Mouse (Mus musculus) lung, adult 18-20 months (tissue): ENCODE data around the gene Stt3b.

Experiments
- DNase-seq, 2 experiments: peaks; one replicate each; pipeline ENCODE4 v3.0.0; 2022; ENCODE audit warnings: mixed read lengths in 2 of 2

Gene Stt3b

DNA sequence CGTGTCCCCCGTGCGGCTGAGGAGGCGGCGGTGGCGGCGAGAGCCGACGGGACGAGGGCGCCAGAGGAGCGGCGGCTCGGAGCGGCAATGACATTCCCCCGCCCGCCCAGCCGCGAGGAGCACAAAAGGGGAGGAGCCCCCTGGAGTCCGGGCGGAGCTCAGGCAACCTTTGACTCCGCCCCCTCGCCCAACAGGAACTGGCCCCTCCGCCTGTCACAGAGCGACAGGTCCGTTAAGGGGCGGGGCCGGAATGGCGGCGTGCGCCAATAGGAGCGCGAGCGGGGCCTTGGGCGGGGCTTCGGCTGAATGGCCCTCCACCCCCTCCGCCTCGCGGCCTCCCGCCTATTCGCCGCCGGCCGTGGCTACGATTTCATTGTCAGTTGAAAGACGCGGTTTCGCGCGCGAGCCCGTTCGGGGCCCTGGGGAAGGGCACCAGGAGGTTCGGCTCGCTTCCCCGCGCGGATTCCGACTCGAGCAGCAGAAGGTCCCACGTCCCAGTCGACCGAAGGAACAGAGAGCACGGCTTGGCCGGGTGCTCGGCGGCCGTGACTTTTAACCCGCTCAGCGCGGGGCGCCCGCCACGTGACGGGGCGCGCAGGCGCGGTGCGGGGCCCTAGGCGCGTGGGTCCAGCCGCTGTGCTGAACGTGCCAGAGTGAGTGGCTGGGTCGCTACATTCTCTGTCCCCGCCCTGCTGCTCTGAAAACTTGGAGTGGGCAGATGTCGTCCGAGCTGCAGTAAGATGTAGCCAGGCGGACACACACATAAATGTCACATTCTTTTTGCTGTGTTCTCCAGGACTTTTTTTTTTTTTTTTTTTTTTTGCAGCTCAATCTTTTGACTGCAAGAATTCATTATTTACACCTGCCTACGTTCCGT, at the start of gene Stt3b:
Stt3b (minus strand) TSS at position 76 of the 877 bp plus-strand sequence.
- peak; percentile 100 for DNase-seq

DNA sequence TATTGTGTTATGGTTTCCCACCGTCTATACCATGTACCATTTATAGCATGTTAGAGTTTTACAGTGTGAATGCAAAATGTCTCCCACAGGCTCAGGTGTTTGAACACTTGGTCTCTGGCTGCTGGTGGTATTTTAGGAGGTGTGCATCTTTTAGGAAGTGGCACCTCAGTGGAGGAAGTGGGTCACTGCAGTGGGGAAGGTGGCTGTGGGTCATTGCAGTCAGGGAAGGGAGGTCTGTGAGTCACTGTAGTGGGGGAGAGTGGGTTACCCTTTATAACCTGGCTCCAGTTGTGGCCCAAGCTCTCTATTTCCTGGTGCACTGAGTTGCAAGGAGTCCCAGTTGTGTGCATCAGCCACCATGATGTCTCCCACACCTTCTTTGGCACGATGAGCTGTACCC, 48.2 kb upstream of the Stt3b start:
- DNase-seq = no peak

DNA sequence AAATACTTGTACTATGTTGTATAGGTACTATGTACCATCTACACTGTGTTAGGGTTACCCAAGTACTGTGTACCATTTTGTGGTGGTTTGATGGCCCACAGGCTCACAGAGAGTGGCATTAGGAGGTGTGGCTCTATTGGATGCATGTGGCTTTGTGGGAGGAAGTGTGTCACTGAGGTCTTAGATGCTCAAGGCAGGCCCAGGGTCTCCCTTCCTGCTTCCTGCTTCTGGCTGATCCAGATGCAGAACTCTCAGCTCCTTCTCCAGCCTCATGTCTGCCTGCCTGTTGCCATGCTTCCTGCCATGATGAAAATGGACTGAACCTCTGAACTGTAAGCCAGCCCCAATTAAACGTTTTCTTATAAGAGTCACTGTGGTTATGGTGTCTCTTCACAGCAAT, 47.8 kb upstream of the Stt3b start:
- DNase-seq = no peak

DNA sequence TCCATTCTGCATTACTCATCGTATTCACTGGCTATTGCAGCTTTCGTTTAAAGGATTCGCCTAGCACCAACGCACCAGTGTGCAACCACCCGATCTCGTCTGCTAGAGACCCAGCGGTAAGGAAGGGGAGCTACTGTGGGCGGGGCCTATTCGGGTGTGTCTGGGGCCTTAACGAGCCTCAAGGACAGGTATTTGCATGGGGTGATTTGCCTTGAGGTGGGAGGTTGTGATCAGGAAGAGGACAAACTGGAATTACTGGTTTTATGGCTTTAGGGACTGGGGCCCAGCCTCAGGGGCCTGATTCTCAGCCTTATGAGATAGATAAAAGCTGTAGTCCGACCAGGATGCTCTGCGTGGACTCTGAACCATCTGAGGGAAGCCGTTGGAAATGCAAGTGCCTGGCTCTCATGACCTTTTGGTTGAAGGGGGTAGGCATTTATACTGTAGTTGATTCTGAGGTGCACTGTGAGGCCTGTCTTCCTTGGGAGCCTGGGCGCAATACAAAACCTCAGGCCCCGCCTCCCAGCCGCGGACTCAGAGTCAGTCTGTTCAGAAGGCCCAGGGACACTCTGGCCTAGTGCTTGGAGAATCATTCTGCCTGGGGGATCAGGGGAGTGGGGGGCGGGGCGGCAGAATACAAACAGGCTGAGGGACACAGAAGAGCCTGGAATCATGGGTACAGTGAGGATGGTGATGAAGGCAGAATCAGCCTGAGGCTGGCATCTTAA, 46.7 kb upstream of the Stt3b start:
- DNase-seq = peak; percentile 48 to 67

DNA sequence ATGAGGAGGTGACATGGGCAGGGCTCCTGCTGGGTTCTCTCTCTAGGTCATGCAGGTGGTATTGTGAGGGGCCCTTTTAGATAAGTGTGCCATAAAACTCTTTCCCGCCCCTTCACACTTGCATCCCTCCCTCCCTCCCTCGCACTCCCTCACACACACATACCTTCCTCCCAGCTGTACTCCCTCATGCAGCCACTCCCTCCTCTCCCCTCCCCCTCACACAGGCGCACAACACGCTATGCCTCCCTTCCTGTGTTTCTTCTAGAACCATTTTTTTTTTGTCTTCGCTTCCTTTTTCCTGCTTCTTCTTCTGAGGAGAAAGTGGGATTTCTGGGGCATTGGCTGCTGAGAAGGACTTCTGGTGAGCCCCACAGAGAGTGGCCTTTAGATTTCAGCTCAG, 45.8 kb upstream of the Stt3b start:
- DNase-seq = peak in 1 of 2 experiments; percentile 23

DNA sequence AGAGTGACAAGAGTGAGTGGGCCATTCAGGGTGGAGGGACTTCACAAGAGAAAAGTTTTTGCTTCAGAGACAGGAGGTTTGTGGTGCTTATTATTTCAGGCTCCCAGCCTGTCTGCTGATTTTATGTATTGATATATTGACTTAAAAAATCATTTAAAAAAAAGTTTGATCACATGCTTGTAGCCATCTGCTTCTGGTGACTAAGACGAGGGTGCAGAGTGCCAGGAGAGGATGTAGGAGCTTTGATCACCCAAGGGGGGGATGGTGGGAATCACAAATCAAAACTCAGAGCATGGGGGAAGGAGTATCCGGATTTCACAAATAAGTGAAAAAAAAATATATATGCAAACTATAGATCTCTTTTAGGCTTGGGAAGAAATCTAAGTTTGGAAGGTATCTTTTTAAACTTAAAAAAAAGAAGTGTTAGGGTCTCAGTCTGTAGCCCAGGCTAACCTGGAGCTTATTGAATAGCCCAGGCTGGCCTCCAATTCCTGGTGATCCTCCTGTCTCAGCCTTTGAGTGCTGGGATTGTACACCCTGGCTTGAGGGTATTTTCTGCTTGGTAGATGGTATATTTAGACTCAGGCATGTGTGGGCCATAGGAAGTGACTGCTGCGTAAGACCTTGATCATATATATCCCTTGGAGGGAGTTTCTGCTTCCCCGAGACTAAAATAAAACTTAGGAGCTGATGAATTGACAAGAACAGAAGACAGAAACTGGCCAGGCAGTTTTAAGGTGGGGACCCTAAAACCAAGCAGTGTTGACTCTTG, 39.7 kb upstream of the Stt3b start:
- no peak for DNase-seq

DNA sequence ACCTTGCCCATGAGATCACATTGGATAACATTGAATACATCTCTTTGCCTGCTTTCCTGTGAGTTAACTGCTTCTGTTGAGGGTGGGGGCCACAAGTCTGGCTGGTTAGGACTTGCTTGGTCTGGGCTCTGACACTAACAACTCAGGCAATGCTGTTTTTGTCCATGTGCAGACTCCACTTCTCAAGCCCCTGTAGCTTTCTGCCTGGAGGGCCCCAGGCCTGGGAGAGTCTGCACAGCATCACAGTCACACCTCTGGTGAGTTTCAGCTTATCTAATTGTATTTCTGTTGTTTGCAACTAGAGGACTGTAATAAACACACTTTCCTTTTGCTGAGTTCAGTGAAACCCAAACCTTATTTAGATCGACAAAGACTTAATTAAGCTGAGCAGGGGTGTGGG, 38.9 kb upstream of the Stt3b start:
- DNase-seq = no peak

DNA sequence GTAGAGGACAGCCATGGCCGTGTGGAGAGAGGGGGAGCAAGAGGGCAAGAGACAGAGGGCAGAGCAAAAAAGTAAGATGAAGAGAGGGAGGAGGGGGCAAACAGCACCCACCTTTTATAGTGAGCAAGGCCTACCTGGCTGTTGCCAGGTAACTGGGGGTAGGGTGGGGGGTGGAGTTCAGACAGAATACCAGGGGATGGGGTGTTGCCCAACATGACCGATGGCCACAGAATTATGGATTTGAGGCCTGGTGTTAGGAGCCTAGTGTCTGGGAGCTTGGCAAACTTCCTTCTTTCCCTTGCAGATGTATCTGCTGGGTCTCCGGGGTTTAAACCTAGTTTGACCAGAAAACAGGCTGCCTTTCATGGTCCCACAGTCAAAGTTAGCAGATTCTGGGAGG, 34.7 kb upstream of the Stt3b start:
- no peak for DNase-seq

DNA sequence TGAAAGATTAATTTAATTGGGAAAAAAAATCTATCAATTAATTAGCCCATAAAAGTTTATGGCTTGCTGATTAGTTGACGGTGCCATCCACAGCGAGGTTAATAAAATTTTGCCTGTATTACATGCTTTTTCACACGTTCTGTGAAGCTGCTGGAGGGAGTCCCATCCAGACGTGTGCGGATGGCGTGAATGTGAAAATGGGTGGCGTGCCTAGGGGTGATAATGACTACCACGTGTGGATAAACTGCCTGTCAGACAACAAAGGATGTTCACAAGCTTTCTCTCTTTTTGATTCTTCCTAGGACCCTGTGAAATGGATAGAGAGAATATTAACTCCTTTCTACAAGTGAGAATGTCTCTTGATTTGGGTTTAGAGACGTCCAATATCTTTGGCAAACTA, 31.4 kb upstream of the Stt3b start:
- no peak for DNase-seq

DNA sequence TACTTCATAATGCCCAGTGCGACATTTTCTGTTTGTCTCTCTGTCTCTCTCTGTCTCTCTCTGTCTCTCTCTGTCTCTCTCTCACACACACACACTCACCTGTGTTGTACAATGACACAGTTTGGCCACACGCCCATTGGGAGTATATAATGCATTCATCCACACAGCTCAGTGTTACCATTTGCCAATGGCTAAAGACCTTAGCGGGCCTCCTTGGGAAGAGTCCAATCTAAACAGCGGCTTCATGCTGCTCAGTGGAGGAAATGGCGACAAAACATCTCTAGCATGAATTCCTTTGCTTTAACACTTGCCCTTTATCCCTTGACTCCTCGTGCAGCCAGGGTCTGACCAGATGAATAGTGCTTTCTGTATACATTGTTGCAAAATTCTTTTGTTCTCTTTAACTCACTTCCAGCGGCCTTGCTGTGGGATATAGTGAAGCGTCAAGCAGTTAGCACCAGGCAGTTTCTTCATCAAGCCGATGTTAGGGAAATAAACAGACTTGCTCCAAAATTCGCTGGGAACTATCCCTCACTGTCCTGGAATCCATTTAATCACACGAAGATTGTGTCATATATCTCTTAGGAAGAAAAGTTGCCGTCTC, 30.1 kb upstream of the Stt3b start:
- no peak for DNase-seq

DNA sequence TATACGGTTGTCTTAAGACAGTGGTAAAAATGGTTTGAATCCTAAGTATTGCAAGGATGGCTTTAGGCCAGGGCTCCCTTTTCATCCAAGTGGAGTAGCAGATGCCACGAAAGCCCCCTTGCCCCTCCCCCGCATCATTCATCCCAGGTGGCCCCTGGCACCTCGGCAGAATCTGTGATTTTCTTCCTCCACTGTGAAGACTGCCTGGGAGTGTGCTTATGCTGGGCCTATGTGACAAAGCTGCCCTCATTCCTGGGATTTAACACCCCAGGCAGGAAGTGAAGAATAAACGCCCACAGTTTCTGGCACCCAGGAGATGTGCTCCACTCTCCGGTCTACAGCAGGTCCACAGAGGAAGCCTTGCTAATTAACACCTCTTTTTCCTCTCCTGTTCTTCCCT, 28.6 kb upstream of the Stt3b start:
- DNase-seq = no peak

DNA sequence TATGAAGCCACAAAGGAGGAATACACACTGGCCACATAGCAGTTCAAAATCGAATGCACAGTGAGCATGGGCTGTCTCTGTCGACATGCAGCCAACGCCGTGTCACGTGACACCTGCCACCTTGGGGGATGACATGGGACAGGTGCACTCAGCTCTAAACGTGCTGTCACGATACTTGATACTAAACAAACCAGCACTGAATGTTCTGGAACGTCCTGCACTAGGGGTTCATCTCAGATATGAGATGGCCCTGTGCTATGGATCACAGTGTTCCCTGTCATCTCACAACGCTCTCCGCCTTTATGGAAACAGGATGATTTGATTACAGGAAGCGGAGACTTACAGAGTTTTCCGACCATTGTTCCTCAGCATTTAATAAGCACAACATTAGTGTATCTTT, 22.8 kb upstream of the Stt3b start:
- peak; percentile 27 to 67 for DNase-seq

DNA sequence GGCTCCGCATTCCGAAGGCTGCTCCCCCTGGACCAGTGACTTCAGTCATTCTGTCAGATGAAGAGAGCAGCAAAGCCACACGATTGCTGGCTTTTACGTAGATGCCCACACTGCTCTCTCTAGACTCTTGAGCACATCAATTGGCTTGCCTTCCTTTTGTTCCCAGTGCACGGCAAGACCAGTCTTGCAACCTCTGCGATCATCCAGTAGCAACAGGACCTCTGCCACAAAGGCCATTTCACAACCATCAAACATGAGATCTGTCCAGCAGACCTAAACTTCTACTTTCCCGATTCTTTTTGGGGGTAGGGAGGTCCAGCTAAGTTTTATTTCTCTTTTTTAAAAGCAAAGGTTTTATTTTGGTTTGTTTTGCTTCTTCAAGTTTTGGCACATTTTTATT, 22.1 kb upstream of the Stt3b start:
- no peak for DNase-seq

DNA sequence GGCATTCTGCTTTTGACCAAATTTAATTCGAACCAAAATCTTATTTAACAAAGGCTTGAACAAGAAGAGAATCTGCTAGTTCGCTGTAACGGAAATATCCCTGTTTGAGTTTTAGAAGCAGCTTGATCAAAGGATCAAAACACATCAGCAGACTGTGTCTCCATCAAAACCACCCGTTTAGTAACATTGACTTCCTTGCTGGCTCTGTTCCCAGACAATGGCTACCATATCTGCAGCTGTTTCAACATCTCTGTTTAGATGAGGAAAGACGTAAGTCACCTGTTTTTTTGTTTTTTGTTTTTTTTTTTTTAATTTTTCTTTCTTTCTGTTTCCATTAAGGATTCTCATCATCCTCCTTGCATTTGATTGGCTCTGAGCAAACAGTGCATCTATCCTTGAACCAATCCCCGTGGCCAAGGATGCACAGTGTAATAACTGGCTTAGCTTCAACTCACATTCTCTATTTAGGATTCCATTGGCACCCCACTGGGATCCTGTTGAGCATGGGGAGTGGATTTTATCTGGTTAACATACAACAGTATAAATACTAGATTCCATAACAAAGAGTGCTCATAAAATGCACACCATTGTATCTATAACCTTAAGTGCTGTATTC, 20.7 kb upstream of the Stt3b start:
- peak; percentile 50 to 82 for DNase-seq

DNA sequence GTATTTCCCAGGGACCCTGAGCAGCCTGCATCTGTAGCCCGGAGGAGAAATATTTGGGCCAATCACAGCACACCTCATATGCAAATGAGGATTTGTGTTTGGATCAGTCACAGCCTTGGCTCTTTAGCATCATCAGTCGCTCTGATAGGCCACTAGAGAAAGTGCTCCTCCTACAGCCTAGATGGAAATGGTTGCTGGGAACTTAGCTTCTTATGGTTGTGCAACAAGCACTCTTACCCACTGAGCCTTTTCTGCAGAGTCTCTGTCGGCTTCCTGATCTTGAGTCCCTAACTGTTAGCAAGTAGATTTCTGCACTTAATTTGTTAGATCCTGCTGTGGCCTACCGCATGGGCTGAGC, 16.3 kb upstream of the Stt3b start:
- no peak for DNase-seq

DNA sequence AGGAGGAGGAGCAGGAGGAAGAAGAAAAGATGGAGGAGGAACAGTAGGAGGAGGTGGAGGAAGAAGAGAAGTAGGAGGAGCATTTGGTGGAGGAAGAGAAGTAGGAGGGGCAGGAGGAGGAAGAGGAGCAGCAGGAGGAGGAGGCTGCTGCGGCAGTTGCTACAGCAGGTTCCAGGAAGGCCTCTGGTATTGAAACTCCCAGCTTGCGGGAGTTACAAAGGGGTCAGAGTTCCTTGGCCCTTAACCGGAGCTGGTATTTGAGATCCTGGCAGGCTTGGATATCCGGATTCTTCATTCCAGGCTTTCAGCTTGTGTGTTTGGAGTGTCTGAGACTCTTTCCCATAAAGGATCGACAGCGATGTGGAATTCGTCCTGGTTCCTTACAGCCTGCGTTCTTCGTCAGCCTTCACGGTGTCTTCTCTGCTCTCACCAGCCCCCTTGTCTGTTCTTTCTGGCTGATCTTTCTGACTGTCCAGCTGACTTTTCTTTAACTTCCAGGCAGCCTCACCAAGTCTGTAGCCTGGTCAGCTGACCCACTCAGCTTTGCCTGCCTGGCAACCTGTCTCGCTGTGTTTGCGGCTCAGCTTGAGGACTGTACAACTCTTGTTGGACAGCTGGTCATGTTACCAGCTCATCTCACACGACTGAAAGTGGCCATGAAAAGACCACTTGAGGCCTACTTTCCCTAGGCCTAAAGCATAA, 15.8 kb upstream of the Stt3b start:
- DNase-seq = peak; percentile 38 to 53

DNA sequence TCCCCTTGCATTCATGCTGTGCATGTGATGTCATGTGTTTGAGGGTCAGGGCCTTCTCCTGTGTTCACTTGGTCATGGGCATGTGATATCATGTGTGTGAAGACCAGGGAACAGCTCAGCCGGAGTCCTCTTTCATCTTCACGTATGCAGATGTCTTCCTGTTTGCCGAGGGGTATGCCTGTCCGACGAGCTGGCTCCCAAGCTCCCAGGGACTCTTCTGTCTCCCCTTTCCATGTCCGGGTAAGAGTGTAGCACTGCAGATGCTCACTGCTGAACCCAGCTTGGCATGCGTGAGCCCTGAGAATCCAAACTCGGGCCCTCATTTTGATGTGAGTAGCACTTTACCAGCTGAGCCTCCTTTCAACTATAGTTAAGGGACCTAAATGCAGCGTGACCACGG, 13.4 kb upstream of the Stt3b start:
- DNase-seq = no peak

DNA sequence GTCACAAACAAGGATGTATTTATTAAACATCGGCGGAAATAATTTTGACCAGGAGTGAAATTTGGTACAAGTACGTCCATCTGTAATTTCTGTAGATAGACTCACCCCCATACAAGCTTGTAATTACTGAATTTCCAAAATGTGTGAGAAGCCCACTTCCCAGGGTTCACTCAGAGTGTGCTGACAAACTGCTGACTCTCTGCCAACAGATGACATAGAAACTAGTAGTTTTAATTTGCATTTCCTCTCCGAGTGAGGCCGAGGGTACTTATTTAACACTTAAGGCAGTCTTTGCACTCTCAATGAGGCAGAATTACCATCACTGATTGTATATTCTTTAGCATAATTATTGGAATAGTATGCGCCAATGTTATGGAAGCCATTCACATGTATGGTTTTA, 12.2 kb upstream of the Stt3b start:
- DNase-seq = no peak

DNA sequence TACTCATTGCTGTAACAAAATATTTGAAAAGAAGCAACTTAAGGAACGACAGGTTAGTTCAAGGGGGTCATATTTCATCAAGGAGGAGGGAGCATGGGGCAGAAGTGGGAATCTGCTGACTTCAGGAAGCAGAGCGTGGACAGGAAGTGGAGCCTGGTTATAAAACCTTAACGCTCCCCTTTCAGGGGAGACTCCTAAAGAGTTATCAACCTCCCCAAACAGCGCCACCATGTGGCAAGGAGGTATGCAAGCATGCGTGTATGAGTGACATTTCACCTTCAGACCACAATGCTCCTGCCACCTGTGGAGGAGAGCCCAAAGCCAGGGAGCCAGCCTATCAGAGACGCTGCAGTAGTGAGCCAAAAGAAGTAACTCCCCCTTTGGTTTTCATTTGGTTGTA, 10.8 kb upstream of the Stt3b start:
- no peak for DNase-seq

DNA sequence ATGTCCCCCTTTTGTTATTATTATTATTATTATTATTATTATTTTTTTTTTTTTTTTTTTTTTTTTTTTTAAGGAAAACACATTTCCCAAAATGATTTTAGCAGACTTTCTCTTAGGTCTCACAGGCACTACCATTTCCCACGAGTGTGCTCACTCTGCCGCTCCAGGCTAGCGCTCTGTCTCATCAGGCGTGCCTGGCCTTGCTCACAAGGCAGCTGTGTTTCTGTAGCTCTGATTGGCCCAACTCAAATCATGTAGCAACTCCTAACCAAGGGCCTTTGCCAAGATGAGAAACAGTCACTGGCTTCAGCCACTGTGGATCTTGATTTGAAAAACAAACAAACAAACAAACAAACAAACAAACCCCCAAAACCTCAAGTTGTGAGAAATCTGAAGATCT, 9.9 kb upstream of the Stt3b start:
- no peak for DNase-seq

DNA sequence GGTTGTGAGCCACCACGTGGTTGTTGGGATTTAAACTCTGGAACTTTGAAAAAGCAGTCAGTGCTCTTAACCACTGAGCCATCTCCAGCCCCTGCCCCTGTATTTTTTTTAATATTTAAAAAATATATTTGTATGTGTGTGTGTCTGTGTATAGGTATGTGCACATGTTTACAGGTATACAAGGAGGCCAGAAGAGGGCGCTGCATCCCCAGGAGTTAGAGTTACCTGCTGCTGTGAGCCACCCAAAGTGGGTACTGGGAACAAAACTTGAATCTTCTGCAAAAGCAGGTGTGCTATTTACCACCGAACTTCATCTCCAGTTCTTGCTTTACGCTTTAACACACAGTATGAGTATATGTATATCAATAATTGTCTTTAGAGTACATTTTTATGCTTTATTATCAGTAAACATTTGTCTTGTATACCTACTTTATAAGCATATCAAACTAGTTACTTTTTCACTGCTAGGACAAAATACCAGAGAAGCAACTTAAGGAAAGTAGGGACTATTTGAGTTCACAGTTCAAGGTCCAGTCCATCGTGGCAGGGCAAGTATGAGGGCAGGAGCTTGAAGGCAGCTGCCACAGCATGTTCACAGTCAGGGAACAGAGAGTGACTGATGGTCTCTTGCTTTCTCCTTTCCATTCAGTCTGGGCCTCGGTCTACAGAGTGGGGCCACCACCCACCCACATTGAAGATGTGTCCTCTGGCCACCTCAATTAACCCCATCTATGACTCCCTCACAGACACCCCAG, 8.6 kb upstream of the Stt3b start:
- no peak for DNase-seq
